Mouse (Mus musculus): Measurements from ENCODE around the gene Zfp958.
A peak's percentile ranks its signal among the peaks of the same experiment; 100 is the strongest.
"Not testable (repeated sequence)": the region's sequence is repeated elsewhere in the genome, so short reads cannot be mapped to it uniquely, and the experiment has no call there.

Zfp958 gene

GRCm38 (mm10) chr8:4612932-4613853 lies at the start of gene Zfp958:
Gene Zfp958, plus strand, starts transcription at chr8:4613167.
- DNase-seq = peak; percentile 97

- DNase-seq = no peak
Observed at GRCm38 (mm10) chr8:4581986-4582385, 31.0 kb upstream of the Zfp958 start.

DNA sequence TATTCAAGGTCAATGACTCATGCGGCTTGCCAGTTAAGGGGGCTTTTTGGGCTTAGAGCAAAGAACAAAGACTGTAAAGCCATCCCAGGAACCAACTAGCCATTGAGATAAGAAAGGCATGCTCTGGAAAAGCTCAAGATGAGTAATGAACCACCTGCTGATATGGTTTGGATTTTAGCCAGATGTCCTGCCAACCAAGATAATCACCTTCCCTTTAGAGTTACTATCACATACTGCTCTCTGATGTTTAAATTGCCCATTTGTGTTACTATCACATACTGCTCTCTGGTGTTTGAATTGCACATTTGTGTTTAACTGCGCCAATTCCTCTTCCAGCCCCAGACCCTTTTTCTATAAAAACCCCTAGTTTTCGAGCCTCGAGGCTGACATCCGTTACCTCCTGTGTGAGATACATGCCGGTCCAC lies 30.2 kb upstream of the Zfp958 start:
- no peak for DNase-seq

DNA sequence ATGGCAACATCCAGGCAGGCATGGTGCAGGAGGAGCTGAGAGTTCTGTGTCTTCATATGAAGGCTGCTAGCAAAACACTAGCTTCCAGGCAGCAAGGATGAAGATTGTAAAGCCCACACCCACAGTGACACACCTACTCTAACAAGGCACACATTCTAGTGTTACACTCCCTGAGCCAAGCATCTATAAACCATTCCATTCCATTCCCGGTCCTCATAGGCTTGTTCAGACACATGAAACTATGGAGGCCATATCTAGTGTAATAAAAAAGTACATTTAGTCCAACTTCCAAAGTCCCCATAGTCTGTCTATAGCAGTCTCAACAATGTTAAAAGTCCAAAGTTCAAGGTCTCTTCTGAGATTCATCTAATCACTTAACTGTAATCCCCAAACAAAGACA lies 28.3 kb upstream of the Zfp958 start:
- DNase-seq = no peak

DNA sequence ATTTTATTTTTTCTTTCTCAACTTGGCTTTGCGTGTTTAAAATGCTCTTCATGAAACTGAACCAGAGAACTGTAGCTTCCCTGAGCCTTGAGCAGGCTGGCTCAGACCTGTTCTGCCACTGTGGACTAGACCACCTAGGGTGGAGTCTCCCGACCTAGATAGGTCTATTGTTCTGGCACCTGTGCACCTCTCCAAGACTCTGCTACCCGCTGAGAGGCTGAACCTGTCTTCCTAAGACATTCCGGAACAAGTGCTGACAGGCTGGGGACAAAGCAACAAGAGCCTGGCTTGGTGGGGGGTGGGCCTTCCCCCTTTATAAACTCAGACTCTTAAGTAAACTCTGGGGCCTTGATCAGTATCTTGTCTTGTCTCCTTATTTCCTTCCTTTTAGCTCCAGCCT lies 26.6 kb upstream of the Zfp958 start:
- no peak for DNase-seq

DNA sequence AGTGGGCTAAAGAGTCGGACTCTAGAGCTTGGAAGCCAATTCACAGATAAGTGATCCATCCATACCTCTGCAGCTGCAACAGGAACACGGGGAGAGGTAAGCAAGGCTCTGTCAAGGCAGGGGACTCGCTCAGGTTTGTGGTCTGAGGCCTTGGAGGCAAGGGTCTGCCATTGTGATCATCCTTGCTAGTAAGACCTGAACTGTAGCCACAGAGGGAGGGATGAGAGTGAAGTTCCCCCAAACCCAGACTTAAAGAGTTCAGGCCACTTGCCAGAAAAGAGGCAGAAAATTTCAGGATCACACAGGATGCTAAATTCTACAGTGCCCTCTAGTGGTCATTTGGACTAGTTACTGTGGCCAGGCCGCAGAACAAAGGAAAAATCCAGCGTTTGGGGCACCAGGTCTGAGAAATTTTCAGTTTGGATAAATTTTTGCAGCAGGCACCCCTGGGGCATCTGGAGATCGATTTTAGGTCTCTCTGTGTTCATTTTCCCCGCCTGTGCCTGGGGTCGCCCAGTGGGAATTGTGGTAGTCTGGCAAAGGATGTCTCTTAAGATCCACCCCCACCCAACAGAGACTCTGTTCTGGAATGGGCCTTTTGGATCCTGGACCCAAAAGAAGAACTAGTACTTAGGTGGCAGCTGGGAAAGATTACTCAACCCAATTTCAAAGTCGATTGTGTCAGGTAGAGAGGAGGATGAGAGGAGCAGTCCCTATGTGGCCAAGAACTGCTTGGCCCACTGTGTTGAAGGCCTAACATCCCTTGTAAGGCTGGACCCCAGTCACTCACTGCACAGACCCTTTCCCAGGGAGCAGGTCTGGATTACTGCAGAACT lies 24.6 kb upstream of the Zfp958 start:
- peak; percentile 7 for DNase-seq

DNA sequence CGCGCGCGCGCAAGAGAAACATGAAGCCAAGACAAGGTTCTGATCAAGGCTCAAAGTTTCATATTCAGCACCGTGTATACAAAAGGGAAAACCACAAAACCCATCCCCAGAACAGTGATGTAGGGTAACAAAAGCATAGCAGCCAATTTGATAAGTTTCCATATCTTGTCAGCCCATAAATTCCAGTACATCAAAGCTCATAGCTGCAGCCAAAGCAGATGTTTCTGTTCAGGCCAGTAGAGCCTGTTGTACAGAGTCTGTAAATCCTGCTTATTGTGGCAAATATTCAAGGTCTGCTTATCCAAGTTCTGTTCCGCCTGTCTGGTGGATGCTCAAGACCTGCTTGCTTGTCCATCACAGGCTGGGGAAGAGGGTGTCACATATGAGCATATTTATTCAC lies 4.1 kb upstream of the Zfp958 start:
- no peak for DNase-seq

- not testable (repeated sequence) for DNase-seq
Observed at GRCm38 (mm10) chr8:4611626-4612175, 1.3 kb upstream of the Zfp958 start.

DNA sequence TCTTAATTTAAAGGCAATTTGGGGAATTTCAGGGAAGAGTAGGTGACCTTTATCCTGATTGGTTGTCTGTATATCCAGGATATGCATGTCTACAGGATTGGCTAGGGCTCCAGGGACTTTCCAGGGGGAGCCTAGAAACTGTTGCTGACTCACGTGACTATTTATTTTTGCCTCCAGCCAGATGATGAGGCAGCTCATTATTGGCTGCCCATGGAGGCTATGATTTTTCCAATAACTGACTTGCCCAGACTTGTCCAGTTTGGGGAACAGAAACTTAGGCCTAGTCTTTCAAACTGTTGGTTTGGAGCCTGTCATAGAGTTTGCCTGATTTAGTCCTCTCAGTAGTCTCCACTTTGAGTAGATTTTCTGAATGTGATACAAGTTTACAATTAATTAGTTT lies 14.4 kb downstream of the Zfp958 start:
- DNase-seq = no peak

- no peak for DNase-seq
Observed at GRCm38 (mm10) chr8:4637071-4637470, 24.1 kb downstream of the Zfp958 start.

GRCm38 (mm10) chr8:4642974-4643373 lies 30.0 kb downstream of the Zfp958 start:
- not testable (repeated sequence) for DNase-seq

- DNase-seq = peak; percentile 44
Observed at GRCm38 (mm10) chr8:4656536-4656935, 43.6 kb downstream of the Zfp958 start.

- DNase-seq = peak; percentile 1
Observed at GRCm38 (mm10) chr8:4675191-4676003, 62.4 kb downstream of the Zfp958 start.

DNA sequence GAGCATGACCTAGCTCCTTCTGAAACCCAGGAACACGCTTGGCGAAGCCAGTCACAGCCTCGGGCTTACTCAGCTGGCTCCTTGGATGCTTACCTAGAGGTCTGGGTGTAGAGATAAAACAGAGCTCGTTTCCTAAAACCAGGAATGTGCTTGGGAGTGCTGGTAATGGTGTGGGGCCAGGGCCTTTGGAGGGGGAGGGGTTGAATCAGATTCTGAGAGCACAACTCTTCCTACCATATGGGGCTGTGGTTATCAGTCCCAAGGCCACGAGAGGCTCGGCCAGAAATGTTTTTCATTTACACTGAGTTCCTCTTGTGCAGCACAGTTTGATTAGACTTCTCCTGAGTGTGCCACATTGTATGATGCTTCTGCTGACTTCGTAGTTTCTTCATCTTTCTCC lies 63.6 kb downstream of the Zfp958 start:
- DNase-seq = peak; percentile 2

- DNase-seq = peak; percentile 99
Observed at GRCm38 (mm10) chr8:4677265-4678217, 64.6 kb downstream of the Zfp958 start.

GRCm38 (mm10) chr8:4678218-4678907 lies 65.4 kb downstream of the Zfp958 start:
- peak; percentile 91 for DNase-seq

GRCm38 (mm10) chr8:4678908-4679545 lies 66.1 kb downstream of the Zfp958 start:
- peak; percentile 4 for DNase-seq

DNA sequence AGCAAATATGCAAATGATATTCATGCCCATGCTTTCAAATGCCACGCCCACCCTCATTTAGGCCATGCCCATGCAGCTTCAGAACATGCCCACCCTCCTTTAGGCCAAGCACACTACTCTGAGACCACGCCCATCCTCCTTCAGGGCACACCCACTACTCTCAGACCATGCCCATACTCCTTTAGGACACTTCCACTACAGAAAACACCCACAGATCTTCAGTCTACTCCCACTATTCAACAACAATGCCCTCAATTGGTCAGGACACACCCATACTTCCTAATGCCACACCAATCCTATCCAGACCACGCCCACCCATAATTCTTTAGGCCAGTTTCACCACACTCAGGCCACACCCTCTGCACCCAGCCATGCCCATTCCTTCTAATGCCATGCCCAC lies 66.8 kb downstream of the Zfp958 start:
- peak; percentile 2 for DNase-seq
